Comparison of ENCODE assay signal across 25 mouse cellular contexts in the genomic region with DNA sequence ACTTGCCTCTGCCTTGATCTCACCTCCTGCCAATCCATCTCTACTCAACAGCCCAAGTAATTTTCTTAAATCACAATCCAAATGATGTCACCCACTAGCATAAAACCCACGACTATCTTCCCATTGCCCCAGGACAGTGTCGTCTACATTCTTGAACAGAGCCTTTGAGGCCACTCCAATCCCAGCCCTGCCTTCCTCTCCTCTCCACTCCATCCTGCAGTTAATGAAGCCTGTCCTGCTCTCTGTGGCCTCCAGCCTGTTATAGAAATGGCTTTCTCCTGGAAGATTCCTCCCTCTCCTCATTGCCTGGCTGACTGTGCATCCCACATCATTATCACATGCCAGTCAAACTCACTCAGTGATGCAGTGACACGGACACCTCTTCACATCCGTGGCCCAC.
DNase-seq lines count a peak whose midpoint lies in the region; ATAC-seq and TF ChIP-seq lines count a peak whose summit lies in the region.
"Had no signal": no experiment of that assay in that cellular context is flagged by ENCODE, and none has a peak within 500 bp of the region (broad histone marks: within the 10 kb centered on the region; RNA-seq: fewer than 3 reads in every experiment).

No protein-coding gene starts in this region.

- H3K4me3 ChIP-seq in kidney, embryonic 16.5 days (ENCODE audit: low read length) = no peak overlapping the region
- H3K4me3 ChIP-seq: embryonic facial prominence, embryonic 13.5 days; embryonic facial prominence, embryonic 15.5 days; erythroblast, embryonic 14.5 days; forebrain, embryonic 10.5 days; forebrain, embryonic 12.5 days had no signal

- CTCF ChIA-PET in Patski (lab: Charles Lee) = no interaction called here

- no peaks in the 10 kb centered on the region for H3K27me3 ChIP-seq in kidney, embryonic 16.5 days (ENCODE audit: insufficient read depth, low read length)
- no peaks in the 10 kb centered on the region for H3K27me3 ChIP-seq in Patski
- H3K27me3 ChIP-seq: CH12.LX; embryonic facial prominence, embryonic 13.5 days; embryonic facial prominence, embryonic 15.5 days; forebrain, embryonic 12.5 days had no signal

- DNase-seq in heart, adult 11 months = peak; percentile 63
- no peak for DNase-seq in heart, adult 18-20 months
- DNase-seq in kidney, postnatal 14 days = no peak
- DNase-seq in Patski (ENCODE audit: low read depth, low spot score) = peak; percentile 7
- DNase-seq: adrenal gland, adult 2 months; adrenal gland, postnatal 10 days; adrenal gland, postnatal 25 days; B cell, adult 2 months; cerebellum, adult 11 months; cerebellum, adult 18-20 months; cerebellum, adult 8-10 months; cerebellum, adult 9-11 months; cerebellum, postnatal 36 days; embryo, embryonic 11 days had no signal

- no peak overlapping the region for H3K9ac ChIP-seq in kidney, embryonic 16.5 days (replicated peaks; ENCODE audit: low read length)
- H3K9ac ChIP-seq: embryonic facial prominence, embryonic 13.5 days; embryonic facial prominence, embryonic 15.5 days; forebrain, embryonic 12.5 days had no signal

- in situ Hi-C loops in Patski (cut with MboI; ENCODE audit: low pct_unique_long_range_greater_than_20kb) = no loop called here

- no peak overlapping the region for H3K27ac ChIP-seq in kidney, embryonic 16.5 days (ENCODE audit: low read length)
- H3K27ac ChIP-seq: embryonic facial prominence, embryonic 13.5 days; embryonic facial prominence, embryonic 15.5 days; forebrain, embryonic 10.5 days; forebrain, embryonic 12.5 days had no signal

- H3K4me2 ChIP-seq in kidney, embryonic 16.5 days (replicated peaks; ENCODE audit: low read depth, low read length) = no peak overlapping the region
- H3K4me2 ChIP-seq: embryonic facial prominence, embryonic 13.5 days; embryonic facial prominence, embryonic 15.5 days; forebrain, embryonic 12.5 days had no signal

- no peaks in the 10 kb centered on the region for H3K4me1 ChIP-seq in kidney, embryonic 16.5 days (ENCODE audit: insufficient read depth, low read length)
- H3K4me1 ChIP-seq: embryonic facial prominence, embryonic 13.5 days; embryonic facial prominence, embryonic 15.5 days; forebrain, embryonic 10.5 days; forebrain, embryonic 12.5 days had no signal

- WGBS in kidney, embryonic 16.5 days = 40% methylated on average over 4 of the region's 4 CpGs

- POLR2A ChIA-PET in Patski (lab: Charles Lee) = no interaction called here

- ATAC-seq in kidney, embryonic 16.5 days (ENCODE audit: low FRiP score, low TSS enrichment) = peak; percentile 70; the same call in 1 of the 2 replicates
- ATAC-seq in Patski = no peak
- ATAC-seq: CD4-positive, CD25-positive, alpha-beta regulatory T cell, adult 4 months; forebrain, embryonic 14.5 days; forebrain, embryonic 16.5 days had no signal

- H3K36me3 ChIP-seq in kidney, embryonic 16.5 days (ENCODE audit: insufficient read depth, low read length) = no peaks in the 10 kb centered on the region
- H3K36me3 ChIP-seq: embryonic facial prominence, embryonic 13.5 days; embryonic facial prominence, embryonic 15.5 days; forebrain, embryonic 10.5 days; forebrain, embryonic 12.5 days; G1E had no signal

- H3K9me3 ChIP-seq in kidney, embryonic 16.5 days (ENCODE audit: low read length) = no peaks in the 10 kb centered on the region
- H3K9me3 ChIP-seq: embryonic facial prominence, embryonic 15.5 days; forebrain, embryonic 10.5 days; forebrain, embryonic 12.5 days had no signal

- TF ChIP-seq CTCF in Patski (IDR thresholded peaks at IDR 0.05) = no peak

Comparison
In these comparisons a context has a peak if more than half of its experiments do, and no peak if none do; other contexts are left out.
1. DNase-seq: peak in heart, adult 11 months (single experiment) and Patski (single experiment); none in heart, adult 18-20 months (0 of 2) and kidney, postnatal 14 days (single experiment).